Mouse (Mus musculus): ENCODE data around the gene Gpc5. TPM values are rescaled to one million over a fixed set of nuclear protein-coding genes. Genes with fewer than 3 reads are reported as not detected.

Gene Gpc5
- total RNA-seq, 2 experiments from 2014 or later = not detected

DNA sequence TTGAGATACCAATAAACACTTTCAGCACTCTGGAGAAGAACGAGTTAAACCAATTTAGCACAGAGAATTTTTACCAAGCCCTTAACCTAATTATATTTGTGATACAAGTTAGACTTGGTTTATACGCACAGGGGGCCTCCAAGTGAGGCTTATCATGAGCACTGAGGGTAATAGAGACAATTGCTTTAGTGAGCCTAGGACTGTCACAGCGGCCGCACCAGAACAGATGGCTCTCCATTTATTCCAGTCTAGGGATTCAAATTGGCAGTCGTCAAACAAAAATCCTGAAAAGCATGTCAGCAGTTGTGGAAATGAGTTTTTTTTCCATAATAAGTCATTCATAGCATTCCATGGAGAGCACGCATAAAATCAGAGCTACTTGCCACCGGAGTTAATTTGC, 729.6 kb downstream of the Gpc5 start:
- no peak for DNase-seq (ENCODE audit: low spot score in 2 of 2)

- no peak for DNase-seq (ENCODE audit: low spot score in 2 of 2)
Observed at GRCm38 (mm10) chr14:115830485-115830884, 738.5 kb downstream of the Gpc5 start.

- peak; percentile 53 to 59 for DNase-seq (ENCODE audit: low spot score in 2 of 2)
Observed at GRCm38 (mm10) chr14:115831219-115831755, 739.3 kb downstream of the Gpc5 start.

GRCm38 (mm10) chr14:115831854-115832625, 740.0 kb downstream of the Gpc5 start:
- no peak for DNase-seq (ENCODE audit: low spot score in 2 of 2)

DNA sequence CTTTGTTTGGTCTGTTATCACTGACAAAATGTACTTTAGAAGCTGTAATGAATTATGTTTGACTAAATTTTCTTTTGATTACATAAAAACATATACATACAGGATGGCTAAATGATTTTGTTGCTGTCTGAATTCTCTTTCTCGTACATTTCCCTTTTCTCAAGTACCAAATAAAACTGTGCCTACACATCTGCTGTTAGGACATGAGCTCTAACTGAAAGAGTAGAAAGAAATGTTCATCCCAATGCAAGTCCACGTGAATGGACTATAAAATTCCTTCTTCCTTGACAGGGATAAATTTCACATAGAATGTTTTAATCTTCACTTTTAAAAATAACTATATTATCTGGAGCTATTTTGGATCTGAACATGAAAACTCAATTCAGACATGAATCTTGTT, 751.8 kb downstream of the Gpc5 start:
- no peak for DNase-seq (ENCODE audit: low spot score in 2 of 2)

GRCm38 (mm10) chr14:115844773-115845427, 752.9 kb downstream of the Gpc5 start:
- no peak for DNase-seq (ENCODE audit: low spot score in 2 of 2)

- DNase-seq (ENCODE audit: low spot score in 2 of 2) = no peak
Observed at GRCm38 (mm10) chr14:115869127-115869526, 777.1 kb downstream of the Gpc5 start.

DNA sequence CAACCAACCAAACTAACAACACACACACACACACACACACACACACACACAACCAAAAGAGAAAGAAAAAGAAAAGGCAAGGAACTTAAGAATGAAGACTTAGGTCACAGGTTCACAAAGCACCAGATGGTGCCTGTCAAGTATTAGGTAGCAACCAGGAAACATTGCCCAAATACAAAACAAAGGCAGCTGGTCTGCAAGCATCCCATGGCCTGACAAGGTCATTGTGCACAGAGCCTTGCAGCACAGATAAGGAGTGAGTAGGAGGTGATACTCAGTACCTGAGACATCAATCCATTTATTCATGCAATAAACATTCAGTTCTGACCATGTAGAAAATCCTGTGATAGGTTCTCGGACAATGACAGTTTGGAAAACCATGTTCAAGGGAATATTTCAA, 884.0 kb downstream of the Gpc5 start:
- DNase-seq (ENCODE audit: low spot score in 2 of 2) = no peak

GRCm38 (mm10) chr14:115979233-115979632, 887.2 kb downstream of the Gpc5 start:
- DNase-seq (ENCODE audit: low spot score in 2 of 2) = no peak

DNA sequence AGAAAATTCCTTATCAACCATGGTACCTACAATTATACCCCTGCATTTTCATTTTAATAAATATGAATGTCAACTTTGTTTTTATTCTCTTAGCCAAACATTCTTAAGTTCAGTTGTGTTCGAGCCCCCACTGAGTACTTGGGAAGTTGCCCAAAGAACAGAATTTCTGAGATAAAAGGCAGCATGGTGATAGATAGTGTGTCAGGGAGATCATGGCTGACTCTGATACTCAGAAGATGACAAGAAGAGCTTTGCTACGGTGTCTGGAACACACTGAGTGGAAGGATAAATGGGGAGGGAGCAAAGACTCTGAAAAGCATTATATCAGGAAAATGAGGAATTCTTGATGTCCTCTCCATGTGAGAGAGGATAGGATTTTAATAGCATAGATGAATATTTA, 898.7 kb downstream of the Gpc5 start:
- no peak for DNase-seq (ENCODE audit: low spot score in 2 of 2)

GRCm38 (mm10) chr14:115993520-115994106, 901.6 kb downstream of the Gpc5 start:
- no peak for DNase-seq (ENCODE audit: low spot score in 2 of 2)

DNA sequence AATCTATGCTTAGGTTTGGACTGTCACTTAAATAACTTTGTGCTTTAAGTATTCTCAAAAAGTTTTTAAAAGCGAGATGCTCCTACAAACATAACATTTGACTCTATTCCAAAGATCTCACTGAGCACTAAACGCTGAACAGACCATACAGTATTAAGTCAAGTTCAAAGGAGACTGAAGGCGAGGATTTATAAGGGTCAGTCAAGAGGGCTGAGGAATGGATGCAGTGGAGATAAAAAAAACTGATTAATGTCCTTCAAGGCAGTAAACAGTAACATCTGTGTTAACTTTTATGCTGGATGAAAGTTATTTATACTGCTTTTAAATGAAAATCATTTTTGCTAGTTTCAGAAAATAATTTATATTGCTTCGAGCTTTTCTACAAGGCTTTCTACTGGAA, 906.9 kb downstream of the Gpc5 start:
- DNase-seq (ENCODE audit: low spot score in 2 of 2) = no peak

DNA sequence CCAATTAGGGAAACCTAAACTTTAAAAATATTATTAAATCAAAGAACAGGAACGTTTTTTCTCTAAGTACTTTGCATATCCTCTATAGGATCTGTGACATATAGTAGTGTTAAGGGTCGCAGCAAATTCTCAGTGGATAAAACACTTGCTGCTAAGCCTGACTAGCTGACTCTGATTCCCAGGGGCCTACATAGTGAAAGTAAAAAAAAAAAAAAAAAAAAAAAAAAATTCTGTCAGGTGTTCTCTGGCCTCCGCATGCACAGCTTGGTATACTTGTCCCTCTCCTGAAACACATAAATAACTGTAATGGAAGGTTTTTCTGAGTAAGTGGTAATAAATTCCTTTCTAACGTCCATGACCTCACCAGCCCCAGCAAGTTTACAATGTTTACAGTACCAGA, 995.0 kb downstream of the Gpc5 start:
- DNase-seq (ENCODE audit: low spot score in 2 of 2) = no peak

DNA sequence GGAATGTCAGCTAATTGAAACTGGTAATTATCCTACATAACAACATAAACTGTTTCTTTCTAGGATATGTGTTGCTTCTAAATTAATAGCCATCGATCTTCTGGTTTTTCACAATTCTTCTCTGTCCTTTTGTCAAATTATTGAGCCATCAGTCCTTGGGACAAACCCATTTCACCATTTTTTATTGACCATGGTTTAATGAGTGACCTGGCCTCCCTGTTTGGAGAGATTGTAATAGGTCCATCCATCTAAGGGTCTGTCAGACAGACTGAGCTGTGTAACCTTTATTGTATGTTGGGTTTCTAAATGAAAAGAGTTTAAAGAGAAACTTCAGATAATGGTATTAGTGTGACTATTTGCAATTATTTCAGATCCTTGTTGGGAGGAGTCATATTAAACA, 1035.9 kb downstream of the Gpc5 start:
- DNase-seq (ENCODE audit: low spot score in 2 of 2) = no peak

GRCm38 (mm10) chr14:116137330-116137729, 1045.3 kb downstream of the Gpc5 start:
- DNase-seq (ENCODE audit: low spot score in 2 of 2) = no peak

GRCm38 (mm10) chr14:116137772-116138171, 1045.8 kb downstream of the Gpc5 start:
- no peak for DNase-seq (ENCODE audit: low spot score in 2 of 2)

GRCm38 (mm10) chr14:116162586-116162985, 1070.6 kb downstream of the Gpc5 start:
- DNase-seq (ENCODE audit: low spot score in 2 of 2) = no peak

DNA sequence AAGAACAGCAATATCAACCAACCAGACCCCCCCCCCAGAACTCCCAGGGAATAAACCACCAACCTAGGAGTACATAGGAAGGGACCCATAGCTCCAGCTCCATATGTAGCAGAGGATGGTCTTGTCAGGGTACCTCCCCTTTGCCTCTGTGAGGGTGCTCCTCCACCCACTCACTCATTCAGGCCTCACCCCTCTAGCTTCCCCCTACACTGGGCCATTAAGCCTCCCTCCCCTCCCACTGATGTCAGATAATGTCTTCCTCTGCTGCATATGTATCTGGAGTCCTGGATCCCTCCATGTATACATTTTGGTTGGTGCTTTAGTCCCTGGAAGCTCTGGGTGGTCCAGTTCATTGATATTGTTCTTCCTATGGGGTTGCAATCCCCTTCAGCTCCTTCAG, 1075.4 kb downstream of the Gpc5 start:
- no peak for DNase-seq (ENCODE audit: low spot score in 2 of 2)

- DNase-seq (ENCODE audit: low spot score in 2 of 2) = no peak
Observed at GRCm38 (mm10) chr14:116169129-116169528, 1077.1 kb downstream of the Gpc5 start.

DNA sequence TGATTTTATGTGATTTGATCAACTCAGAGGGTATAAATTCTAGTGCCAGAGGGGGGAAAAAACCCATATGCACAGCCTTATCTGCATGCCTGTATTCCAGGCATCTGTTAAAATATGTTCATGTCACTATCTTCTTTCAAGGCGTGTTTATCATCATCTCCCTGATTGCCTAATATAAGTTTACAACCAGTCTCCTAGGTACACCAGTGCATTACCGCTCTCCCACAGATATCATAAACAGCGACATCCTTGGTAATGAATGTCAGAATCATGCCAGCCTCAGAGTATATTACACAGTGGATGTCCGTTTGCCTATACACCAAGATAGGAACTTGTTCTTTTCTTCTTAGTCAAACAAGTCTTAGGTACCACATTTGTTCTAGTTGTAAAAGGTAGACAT, 1095.0 kb downstream of the Gpc5 start:
- no peak for DNase-seq (ENCODE audit: low spot score in 2 of 2)

DNA sequence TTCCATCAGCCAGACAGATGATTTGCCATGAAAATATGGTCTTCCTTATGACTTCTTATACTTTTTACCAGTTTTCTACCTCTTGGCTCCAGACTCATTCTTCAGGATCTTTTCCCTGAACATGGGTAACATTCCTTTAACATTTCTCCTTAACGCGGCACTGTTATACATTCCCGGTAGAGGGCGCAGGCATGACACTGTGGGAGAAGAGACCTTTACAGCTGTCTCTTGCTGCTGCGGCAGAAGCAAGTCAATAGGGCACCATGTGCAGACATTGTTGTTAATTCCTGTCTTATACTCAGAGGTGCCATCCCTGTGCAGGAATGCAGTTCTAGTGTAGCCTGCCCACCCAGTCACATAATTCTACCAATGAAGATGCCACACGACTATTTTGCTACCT, 1115.0 kb downstream of the Gpc5 start:
- DNase-seq (ENCODE audit: low spot score in 2 of 2) = peak in 1 of 2 experiments; percentile 13

DNA sequence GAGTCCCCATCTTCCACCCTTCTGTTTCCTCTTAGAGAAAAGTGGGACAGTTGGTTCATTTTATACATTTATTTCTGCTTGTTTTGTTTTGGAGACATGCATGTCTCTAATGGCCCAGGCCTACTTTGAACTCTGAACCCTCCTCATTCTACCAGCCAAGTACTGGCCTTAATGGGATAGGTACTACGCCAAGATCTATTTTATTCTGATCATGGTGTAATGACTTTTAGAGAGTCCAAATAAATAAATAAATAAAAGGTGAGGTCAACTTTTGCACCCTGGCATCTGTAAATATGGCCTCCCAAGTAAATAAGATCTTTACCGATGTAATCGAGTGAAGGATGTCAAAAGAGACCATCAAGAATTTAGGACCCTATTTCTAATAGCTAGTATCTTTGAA, 1116.6 kb downstream of the Gpc5 start:
- no peak for DNase-seq (ENCODE audit: low spot score in 2 of 2)
